Mouse (Mus musculus) MEL (cell line): ENCODE measurements around the gene Cacnb3. TPM values are rescaled to one million over a fixed set of nuclear protein-coding genes. Genes with fewer than 3 reads are reported as not detected.

Source experiments
- DNase-seq: peaks from one replicate; pipeline ENCODE4 v3.0.0; 2011; ENCODE audit warnings: low read depth, low spot score
- H3K27ac ChIP-seq: 2 replicates; pipeline ENCODE4 v1.5.1; 2012; ENCODE audit warnings: low read depth, mild to moderate bottlenecking, control low read depth, low read length, moderate library complexity; ENCODE audit not compliant: control insufficient read depth
- H3K27me3 ChIP-seq, 2 experiments: fragments of 150-350 bp in 1 of 2; sonication (generic) in 1 of 2; 2 replicates each; pipeline ENCODE4 v1.6.1; 2012; ENCODE audit warnings: low read length in 2 of 2, mild to moderate bottlenecking in 2 of 2, improper control_type of control experiment in 1 of 2, moderate library complexity in 1 of 2; ENCODE audit not compliant: insufficient read depth in 2 of 2, control insufficient read depth in 1 of 2
- H3K36me3 ChIP-seq, 2 experiments: 2 replicates each; pipeline ENCODE4 v1.6.1; 2012 to 2014; ENCODE audit warnings: low read length in 2 of 2, improper control_type of control experiment in 1 of 2, inconsistent platforms in 1 of 2, mild to moderate bottlenecking in 1 of 2; ENCODE audit not compliant: insufficient read depth in 2 of 2, control insufficient read depth in 1 of 2
- H3K4me1 ChIP-seq, 2 experiments: fragments of 150-350 bp in 1 of 2; sonication (generic) in 1 of 2; 2 replicates each; pipeline ENCODE4 v1.6.1; 2012; ENCODE audit warnings: low read length in 2 of 2, improper control_type of control experiment in 1 of 2, mild to moderate bottlenecking in 1 of 2; ENCODE audit not compliant: insufficient read depth in 2 of 2, control insufficient read depth in 1 of 2
- H3K4me3 ChIP-seq, 2 experiments: fragments of 150-350 bp in 1 of 2; sonication (generic) in 1 of 2; 2 replicates each; pipeline ENCODE4 v1.5.1; 2012; ENCODE audit warnings: low read depth in 2 of 2, low read length in 2 of 2, mild to moderate bottlenecking in 2 of 2, moderate library complexity in 2 of 2, control low read depth in 1 of 2, improper control_type of control experiment in 1 of 2; ENCODE audit not compliant: control insufficient read depth in 1 of 2, insufficient read depth in 1 of 2
- H3K79me2 ChIP-seq: 2 replicates; pipeline ENCODE4 v1.6.1; 2012; ENCODE audit warnings: mild to moderate bottlenecking, low read length, moderate library complexity; ENCODE audit not compliant: control insufficient read depth, poor library complexity, insufficient read depth
- H3K9ac ChIP-seq: 2 replicates; pipeline ENCODE4 v1.6.1; 2012; ENCODE audit warnings: low read depth, mild to moderate bottlenecking, control low read depth, low read length, moderate library complexity; ENCODE audit not compliant: control insufficient read depth, poor library complexity, severe bottlenecking
- H3K9me3 ChIP-seq: fragments of 150-350 bp; sonication (generic); replicated peaks from 2 replicates; pipeline ENCODE4 v1.6.1; 2012; ENCODE audit warnings: mild to moderate bottlenecking, low read length, improper control_type of control experiment, moderate library complexity; ENCODE audit not compliant: insufficient read depth
- E2F4 ChIP-seq: IDR thresholded peaks from 2 replicates; pipeline ENCODE4 v1.6.1; 2011; ENCODE audit warnings: low read depth, low read length, improper control_type of control experiment, borderline replicate concordance
- GABPA ChIP-seq: IDR thresholded peaks from 2 replicates; pipeline ENCODE4 v1.6.1; 2012; ENCODE audit warnings: low read depth, mild to moderate bottlenecking, inconsistent platforms, low read length, improper control_type of control experiment, moderate library complexity
- KAT2A ChIP-seq: conservative IDR thresholded peaks from 2 replicates; pipeline ENCODE4 v1.6.1; 2012; ENCODE audit warnings: low read depth, low read length, improper control_type of control experiment, inconsistent platforms
- MAX ChIP-seq: IDR thresholded peaks from 2 replicates; pipeline ENCODE4 v1.6.1; 2011; ENCODE audit warnings: low read length, improper control_type of control experiment
- MAZ ChIP-seq: IDR thresholded peaks from 2 replicates; pipeline ENCODE4 v1.6.1; 2012; ENCODE audit warnings: low read depth, mild to moderate bottlenecking, inconsistent platforms, low read length, improper control_type of control experiment
- MXI1 ChIP-seq: IDR thresholded peaks from 2 replicates; pipeline ENCODE4 v1.6.1; 2011; ENCODE audit warnings: mild to moderate bottlenecking, low read depth, low read length, improper control_type of control experiment
- RAD21 ChIP-seq: IDR thresholded peaks from 2 replicates; pipeline ENCODE4 v1.6.1; 2011; ENCODE audit warnings: mild to moderate bottlenecking, low read depth, low read length, improper control_type of control experiment
- SIN3A ChIP-seq: IDR thresholded peaks from 2 replicates; pipeline ENCODE4 v1.6.1; 2012; ENCODE audit warnings: low read length, improper control_type of control experiment, inconsistent platforms
- SMC3 ChIP-seq: IDR thresholded peaks from 2 replicates; pipeline ENCODE4 v1.6.1; 2011; ENCODE audit warnings: low read depth, low read length, improper control_type of control experiment
- TBP ChIP-seq: IDR thresholded peaks from 2 replicates; pipeline ENCODE4 v1.8.0; 2011; ENCODE audit warnings: low read depth, low read length, improper control_type of control experiment
- TCF12 ChIP-seq: IDR thresholded peaks from 2 replicates; pipeline ENCODE4 v1.6.1; 2014; ENCODE audit warnings: low read depth, mild to moderate bottlenecking, inconsistent platforms, low read length, improper control_type of control experiment, moderate library complexity
- UBTF ChIP-seq: IDR thresholded peaks from 2 replicates; pipeline ENCODE4 v1.6.1; 2012; ENCODE audit warnings: low read depth, mild to moderate bottlenecking, inconsistent platforms, low read length, improper control_type of control experiment, moderate library complexity, borderline replicate concordance; ENCODE audit not compliant: insufficient read depth
- ZC3H11A ChIP-seq: IDR thresholded peaks from 2 replicates; pipeline ENCODE4 v1.6.1; 2012; ENCODE audit warnings: low read depth, mild to moderate bottlenecking, inconsistent platforms, low read length, improper control_type of control experiment
- polyA plus RNA-seq, 2 experiments: library from polyadenylated mRNA; stranded (reverse) in 1 of 2; unstranded in 1 of 2; fragments of >175 nt in 1 of 2; fragments of >200 nt in 1 of 2; gene quantifications; 2 replicates each; pipeline versions ENCODE4 v1.2.1 to v1.2.4; 2012; ENCODE audit warnings: low replicate concordance in 2 of 2, low read depth in 1 of 2; ENCODE audit not compliant: insufficient read length in 2 of 2, insufficient read depth in 1 of 2, missing spikeins in 1 of 2
- total RNA-seq: library from RNA; depleted of rRNA; stranded (reverse); fragments of 300-350 nt; gene quantifications from 2 replicates; pipeline ENCODE4 v1.2.3, GENCODE M21; 2012

The Cacnb3 gene
- total and polyA plus RNA-seq, 3 experiments, result 1.4 to 8.5 TPM; not detected in 1

DNA sequence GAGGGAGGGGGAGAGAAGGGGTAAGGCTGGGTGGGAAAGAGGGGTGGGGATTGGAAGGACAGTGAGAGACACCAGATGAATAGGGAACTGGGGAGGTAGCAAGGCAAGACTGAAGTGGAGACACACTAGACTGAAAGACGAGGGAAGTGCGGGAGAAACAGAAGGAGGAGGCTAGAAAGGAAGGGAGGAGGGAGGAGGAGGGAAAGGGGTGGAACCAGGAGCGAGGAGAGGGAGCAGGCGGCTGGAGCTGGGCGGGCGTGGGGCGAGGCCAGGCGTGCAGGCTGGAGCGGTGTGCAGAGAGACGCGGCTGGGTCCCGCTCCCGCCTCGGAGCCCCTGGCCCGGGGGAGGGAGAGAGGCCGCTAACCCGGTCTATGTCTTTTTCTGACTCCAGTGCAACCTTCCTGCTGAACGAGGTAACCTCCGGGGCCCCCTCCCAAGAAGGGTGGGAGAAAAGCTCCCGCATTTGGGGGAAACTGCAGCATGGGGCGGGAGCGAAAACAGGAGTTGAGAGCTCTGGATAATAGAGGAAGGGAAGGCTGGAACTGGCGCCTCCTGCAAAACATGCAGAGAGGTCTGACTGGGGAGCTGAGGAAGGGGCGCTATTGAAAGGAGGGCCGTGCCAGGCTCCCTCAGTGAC, 1.6 kb downstream of the Cacnb3 start:
- Histone ChIP-seq H3K4me1 (peaks cover 0 to 17% of the 10 kb centered on the region in 2 experiments; a peak in 3 of 4 replicates), H3K4me3 (peak overlapping the region; percentile 49 to 50), H3K79me2 (no peaks in the 10 kb centered on the region; the same call in 1 of the 2 replicates), H3K9ac (peak overlapping the region; percentile 61), H3K9me3 (no peaks in the 10 kb centered on the region), H3K27ac (no peak overlapping the region), H3K36me3 (peaks cover 0 to 11% of the 10 kb centered on the region in 2 experiments; a peak in 2 of 4 replicates), H3K27me3 (peaks cover 10 to 13% of the 10 kb centered on the region in 2 experiments)
- TF ChIP-seq MAX, result no peak
- TF ChIP-seq TCF12, result peak; percentile 19; the same call in 1 of the 2 replicates
- TF ChIP-seq TBP, result no peak
- TF ChIP-seq SMC3, result 0 out of 2 replicates have a peak, but pooled peaks have one; percentile 6
- TF ChIP-seq ZC3H11A, result no peak
- TF ChIP-seq SIN3A, result peak; percentile 34; the same call in 1 of the 2 replicates
- TF ChIP-seq E2F4, result 0 out of 2 replicates have a peak, but pooled peaks have one; percentile 22
- 0 out of 2 replicates have a peak, but pooled peaks have one; percentile 7 for TF ChIP-seq GABPA
- TF ChIP-seq UBTF, result no peak
- TF ChIP-seq MAZ, result peak; percentile 38; the same call in 1 of the 2 replicates
- TF ChIP-seq MXI1, result no peak; the same call in 1 of the 2 replicates
- no peak for TF ChIP-seq KAT2A
- DNase-seq, result peak; percentile 69

DNA sequence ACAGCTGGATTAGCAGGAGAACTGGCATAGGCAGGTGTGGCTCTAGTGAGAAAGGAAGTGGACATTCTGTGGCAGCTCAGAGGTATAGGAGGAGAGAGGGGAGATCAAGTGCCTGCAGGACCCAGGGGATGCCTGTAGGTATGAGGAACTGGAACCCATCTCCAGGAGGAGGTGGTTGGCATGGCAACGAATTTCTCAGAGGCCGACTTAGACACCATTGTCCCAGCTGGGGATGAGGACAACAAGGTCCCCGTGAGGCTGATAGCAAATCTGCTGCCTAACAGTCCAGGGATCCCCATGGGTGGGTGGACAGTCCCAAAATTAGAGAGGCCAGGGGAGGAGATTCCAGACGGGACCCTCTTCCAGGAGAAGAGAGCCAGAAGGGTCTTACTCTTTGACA, 2.3 kb downstream of the Cacnb3 start:
- H3K9me3 ChIP-seq, result no peaks in the 10 kb centered on the region
- TF ChIP-seq SIN3A (0 out of 2 replicates have a peak, but pooled peaks have one; percentile 20), RAD21 (no peak)
- no peak overlapping the region for H3K27ac ChIP-seq
- no peak overlapping the region for H3K4me3 ChIP-seq
- DNase-seq, result peak; percentile 49
- peaks cover 7 to 13% of the 10 kb centered on the region in 2 experiments for H3K27me3 ChIP-seq
- no peaks in the 10 kb centered on the region; the same call in 1 of the 2 replicates for H3K79me2 ChIP-seq
- peaks cover 0 to 17% of the 10 kb centered on the region in 2 experiments; a peak in 3 of 4 replicates for H3K4me1 ChIP-seq
- H3K9ac ChIP-seq, result no peak overlapping the region
- peaks cover 0 to 11% of the 10 kb centered on the region in 2 experiments; a peak in 2 of 4 replicates for H3K36me3 ChIP-seq
